Comparison of ENCODE assay signal across 10 mouse cellular contexts in genomic region chr2:146834064-146834313, GRCm38 (mm10). TPM values are rescaled to one million over a fixed set of nuclear protein-coding genes. Genes with fewer than 3 reads are reported as not detected.
DNase-seq lines count a peak whose midpoint lies in the region; ATAC-seq and TF ChIP-seq lines count a peak whose summit lies in the region.
"Had no signal": no experiment of that assay in that cellular context is flagged by ENCODE, and none has a peak within 500 bp of the region (broad histone marks: within the 10 kb centered on the region; RNA-seq: fewer than 3 reads in every experiment).

No protein-coding gene starts in this region.

- H3K9ac ChIP-seq in heart, embryonic 14.5 days (ENCODE audit: low read length) = no peak overlapping the region
- H3K9ac ChIP-seq in ES-Bruce4 (ENCODE audit: low read depth, poor library complexity, severe bottlenecking) = no peak overlapping the region
- peak overlapping the region; percentile 4; the same call in 1 of the 2 replicates for H3K9ac ChIP-seq in forebrain, embryonic 15.5 days (replicated peaks)

- intact Hi-C loops in heart, postnatal 14 days (cut with DNase I) = loop anchor here (5.0 to 10.0 kb wide), 2 partner anchors 253 to 351 kb away; partner anchors contain the start of gene Nkx2-4

- 2% methylated on average over 5 of the region's 5 CpGs for WGBS in heart, embryonic 14.5 days
- WGBS in forebrain, embryonic 15.5 days = 1% methylated on average over 5 of the region's 5 CpGs
- 0% methylated on average over 5 of the region's 5 CpGs for WGBS in midbrain, embryonic 10.5 days

- H3K27me3 ChIP-seq in heart, embryonic 14.5 days (ENCODE audit: control insufficient read depth, insufficient read depth, low read length) = peaks cover 97% of the 10 kb centered on the region
- peaks cover 15% of the 10 kb centered on the region for H3K27me3 ChIP-seq in ES-Bruce4 (ENCODE audit: control insufficient read depth, insufficient read depth, low read length, poor library complexity, severe bottlenecking)
- H3K27me3 ChIP-seq in forebrain, embryonic 15.5 days = peaks cover 73% of the 10 kb centered on the region
- H3K27me3 ChIP-seq in midbrain, embryonic 10.5 days (ENCODE audit: low read depth, poor library complexity, severe bottlenecking) = peaks cover 100% of the 10 kb centered on the region

- no peak for ATAC-seq in heart, embryonic 14.5 days (ENCODE audit: insufficient number of reproducible peaks, insufficient read depth, low FRiP score, low read depth)
- no peak; the same call in 1 of the 2 replicates for ATAC-seq in forebrain, embryonic 15.5 days (replicated peaks)
- no peak for ATAC-seq in activated CD4-positive, CD25-positive, alpha-beta regulatory T cell, adult 4 months

- no peaks in the 10 kb centered on the region for H3K36me3 ChIP-seq in heart, embryonic 14.5 days (ENCODE audit: control insufficient read depth, insufficient read depth, low read length)
- no peaks in the 10 kb centered on the region for H3K36me3 ChIP-seq in ES-Bruce4 (ENCODE audit: control insufficient read depth, insufficient read depth, low read length, poor library complexity, severe bottlenecking)
- no peaks in the 10 kb centered on the region for H3K36me3 ChIP-seq in forebrain, embryonic 15.5 days
- no peaks in the 10 kb centered on the region for H3K36me3 ChIP-seq in midbrain, embryonic 10.5 days

- DNase-seq in heart, postnatal 14 days = no peak
- no peak for DNase-seq in midbrain, embryonic 10.5 days (ENCODE audit: low spot score)
- DNase-seq in adrenal gland, adult 8-10 months = no peak
- DNase-seq in cerebellum, adult 11 months = no peak
- DNase-seq: adrenal gland, postnatal 14 days; kidney, postnatal 25 days had no signal

- no peaks in the 10 kb centered on the region for H3K9me3 ChIP-seq in heart, embryonic 14.5 days (ENCODE audit: control insufficient read depth, low read length)
- no peaks in the 10 kb centered on the region for H3K9me3 ChIP-seq in ES-Bruce4 (replicated peaks; ENCODE audit: control insufficient read depth, insufficient read depth, low read length, poor library complexity, severe bottlenecking)
- no peaks in the 10 kb centered on the region for H3K9me3 ChIP-seq in forebrain, embryonic 15.5 days
- no peaks in the 10 kb centered on the region for H3K9me3 ChIP-seq in midbrain, embryonic 10.5 days (replicated peaks)

- TF ChIP-seq EP300 in ES-Bruce4 (IDR thresholded peaks at IDR 0.05; ENCODE audit: insufficient read depth, low read depth, low read length) = no peak

- TF ChIP-seq POLR2A in ES-Bruce4 (IDR thresholded peaks at IDR 0.05; ENCODE audit: insufficient read depth, low read length) = no peak

- peak overlapping the region; percentile 12 to 32; a peak in 3 of 4 replicates for H3K4me3 ChIP-seq in heart, embryonic 14.5 days (ENCODE audit: control insufficient read depth in 1 of 2, insufficient read depth in 1 of 2, low read depth in 1 of 2, low read length in 2 of 2)
- peak overlapping the region; percentile 47 for H3K4me3 ChIP-seq in ES-Bruce4 (ENCODE audit: low read depth, low read length)
- H3K4me3 ChIP-seq in forebrain, embryonic 15.5 days = peak overlapping the region; percentile 31
- peak overlapping the region; percentile 52 for H3K4me3 ChIP-seq in midbrain, embryonic 10.5 days

- peak overlapping the region; percentile 58 for H3K4me2 ChIP-seq in heart, embryonic 14.5 days (ENCODE audit: low read length)
- H3K4me2 ChIP-seq in forebrain, embryonic 15.5 days (replicated peaks) = peak overlapping the region; percentile 49

- peaks cover 5 to 12% of the 10 kb centered on the region in 2 experiments; a peak in 3 of 4 replicates for H3K4me1 ChIP-seq in heart, embryonic 14.5 days (ENCODE audit: control insufficient read depth in 2 of 2, insufficient read depth in 2 of 2, low read length in 2 of 2)
- H3K4me1 ChIP-seq in ES-Bruce4 (ENCODE audit: control insufficient read depth, insufficient read depth, low read length) = peaks cover 1% of the 10 kb centered on the region
- H3K4me1 ChIP-seq in forebrain, embryonic 15.5 days = peaks cover 42% of the 10 kb centered on the region
- peaks cover 65% of the 10 kb centered on the region for H3K4me1 ChIP-seq in midbrain, embryonic 10.5 days

- no peak for TF ChIP-seq CTCF in ES-Bruce4 (IDR thresholded peaks at IDR 0.05; ENCODE audit: low read depth, low read length)

- H3K27ac ChIP-seq in heart, embryonic 14.5 days (replicated peaks in 1 of 2; ENCODE audit: control insufficient read depth in 1 of 2, insufficient read depth in 1 of 2, low read depth in 2 of 2, low read length in 2 of 2) = no peak overlapping the region
- no peak overlapping the region for H3K27ac ChIP-seq in ES-Bruce4 (ENCODE audit: insufficient read depth, low read length)
- peak overlapping the region; percentile 73 for H3K27ac ChIP-seq in forebrain, embryonic 15.5 days (replicated peaks)
- peak overlapping the region; percentile 83 for H3K27ac ChIP-seq in midbrain, embryonic 10.5 days (replicated peaks)

RNA-seq across cellular contexts. Expression of gene Kiz, which starts 21.7 kb away (rescaled TPM):
- 28.3 and 28.4 TPM in 2 replicates for polyA plus RNA-seq in heart, embryonic 14.5 days (2014; fragmentation: Nextera tagmentation; extraction: Ambion mirVana)
- 10 to 100 TPM; 54.5 to 64.3 TPM for total RNA-seq in heart, postnatal 14 days (2021)
- 16.6 and 17.9 TPM in 2 replicates for polyA plus RNA-seq in ES-Bruce4 (2011; ENCODE audit: insufficient read depth, insufficient read length, low read depth, missing spikeins)
- 23.4 and 26.4 TPM in 2 replicates for polyA plus RNA-seq in forebrain, embryonic 15.5 days (2015; fragmentation: Nextera tagmentation; extraction: Ambion mirVana)
- 32.2 and 33.7 TPM in 2 replicates for polyA plus RNA-seq in midbrain, embryonic 10.5 days (2016; fragmentation: Nextera tagmentation; extraction: Ambion mirVana)
- 10 to 100 TPM; 16.3 to 20.0 TPM for polyA plus RNA-seq in activated CD4-positive, CD25-positive, alpha-beta regulatory T cell, adult 4 months (2017; shearing (Covaris generic))
- total RNA-seq in adrenal gland, adult 8-10 months (2022) = 10 to 100 TPM; 39.3 to 55.2 (median 50.1) TPM

Comparison
In these comparisons a context has a peak if more than half of its experiments do, and no peak if none do; other contexts are left out.
1. H3K27ac ChIP-seq: peak in forebrain, embryonic 15.5 days (single experiment) and midbrain, embryonic 10.5 days (single experiment); none in heart, embryonic 14.5 days (0 of 2) and ES-Bruce4 (single experiment).
2. Peak in every context shown above with its lines, with median percentiles within 50 percentile points of each other: H3K4me3 ChIP-seq.